Mouse (Mus musculus) CH12.LX (cell line): ENCODE measurements around the gene Znhit2.
A peak's percentile ranks its signal among the peaks of the same experiment; 100 is the strongest.

Experiments
- CTCF ChIP-seq, 2 experiments: IDR thresholded peaks in 1 of 2; conservative IDR thresholded peaks in 1 of 2; 2 replicates each; pipeline ENCODE4 v1.5.1; 2011 to 2012; ENCODE audit warnings: low read depth in 2 of 2, low read length in 2 of 2, improper control_type of control experiment in 1 of 2, inconsistent platforms in 1 of 2, mild to moderate bottlenecking in 1 of 2, moderate library complexity in 1 of 2
- EP300 ChIP-seq: IDR thresholded peaks from 2 replicates; pipeline ENCODE4 v1.6.1; 2011; ENCODE audit warnings: low read length, improper control_type of control experiment
- MAZ ChIP-seq: IDR thresholded peaks from 2 replicates; pipeline ENCODE4 v1.6.1; 2012; ENCODE audit warnings: low read depth, mild to moderate bottlenecking, inconsistent platforms, low read length, improper control_type of control experiment, moderate library complexity
- MEF2A ChIP-seq: IDR thresholded peaks from 2 replicates; pipeline ENCODE4 v1.6.1; 2014; ENCODE audit warnings: low read depth, mild to moderate bottlenecking, inconsistent platforms, low read length, improper control_type of control experiment, borderline replicate concordance
- USF1 ChIP-seq: IDR thresholded peaks from 2 replicates; pipeline ENCODE4 v1.6.1; 2014; ENCODE audit warnings: low read depth, mild to moderate bottlenecking, inconsistent platforms, low read length, improper control_type of control experiment

DNA sequence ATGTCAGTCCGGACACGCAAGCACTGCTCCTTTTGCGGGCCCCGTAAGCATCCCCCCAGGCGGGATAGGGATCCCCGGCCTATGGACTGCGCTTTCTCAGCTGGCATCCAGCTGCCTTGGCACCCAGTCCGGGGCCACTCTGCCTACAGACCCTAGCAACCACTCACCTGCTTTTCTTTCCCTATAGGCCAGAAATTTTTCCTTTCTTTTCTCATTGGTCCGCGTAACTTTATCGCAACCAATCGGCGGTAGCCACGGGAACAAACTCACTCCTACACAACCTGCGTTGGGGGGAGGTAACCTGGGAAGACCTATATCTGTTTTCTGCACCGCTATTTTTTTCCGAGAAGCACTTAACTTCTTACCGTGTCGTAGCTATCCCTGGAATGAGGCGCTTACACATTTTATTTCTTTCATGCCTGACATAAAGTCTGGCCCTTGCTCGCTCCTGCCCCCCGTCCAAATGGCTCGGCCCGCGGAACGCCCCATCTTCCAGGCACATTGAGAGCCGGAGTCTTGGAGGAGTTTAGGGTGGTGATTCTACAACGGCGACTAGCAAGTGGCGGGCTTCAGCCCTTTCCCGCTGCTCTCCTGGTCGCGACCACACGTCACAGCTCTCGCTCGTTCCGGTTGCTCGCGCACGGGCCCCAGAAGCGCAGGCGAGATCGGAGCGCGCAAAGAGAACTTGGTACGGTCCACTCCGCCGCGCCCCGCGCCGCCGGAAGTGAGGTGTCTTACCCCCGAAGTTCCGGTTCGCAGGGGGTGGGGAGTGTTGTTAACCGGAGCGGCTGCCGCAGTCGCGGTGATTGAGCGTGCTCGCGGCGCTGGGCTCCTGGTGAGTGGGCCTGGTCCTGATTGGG lies 14.5 kb upstream of the Znhit2 start, which contains the start of gene Syvn1:
- TF ChIP-seq CTCF (conservative IDR thresholded peaks at IDR 0.05 in 1 of 2, IDR thresholded peaks at IDR 0.05 in 1 of 2; ENCODE audit: low read depth in 2 of 2, low read length in 2 of 2): no peak
- TF ChIP-seq USF1: no peak
- no peak; the same call in 1 of the 2 replicates for TF ChIP-seq MEF2A
- no peak for TF ChIP-seq EP300
- peak; percentile 84; the same call in 1 of the 2 replicates for TF ChIP-seq MAZ
